Mouse (Mus musculus) liver, postnatal 0 days (tissue): ENCODE data around the gene Reln.

Source experiments
- CTCF ChIP-seq: sonication (generic); IDR thresholded peaks from 2 replicates; pipeline ENCODE4 v1.5.1; 2016; ENCODE audit warnings: antibody characterized with exemption, low read depth
- EP300 ChIP-seq: IDR thresholded peaks from 2 replicates; pipeline ENCODE4 v1.6.1; 2016; ENCODE audit warnings: antibody characterized with exemption, low read depth, mild to moderate bottlenecking

GRCm38 (mm10) chr5:21983021-21983667, 361.4 kb downstream of the Reln start:
- TF ChIP-seq CTCF (no peak), EP300 (no peak)
